Mouse (Mus musculus): ENCODE measurements around the gene Lrrc18.

- TF ChIP-seq CTCF (IDR thresholded peaks at IDR 0.05; ENCODE audit: low read depth, low read length) (no peak), POLR2A (IDR thresholded peaks at IDR 0.05; ENCODE audit: insufficient read depth, low read length) (no peak)
Measured at GRCm38 (mm10) chr14:32991082-32991481, at the start of gene Lrrc18.

Data from ES-Bruce4 (cell line).